Mouse (Mus musculus) brown adipose tissue, adult 24 weeks (tissue): ENCODE data around the gene Dus2. TPM values are rescaled to one million over a fixed set of nuclear protein-coding genes. Genes with fewer than 3 reads are reported as not detected.

ENCODE experiments used
- H3K27ac ChIP-seq: fragments of 200-500 bp; replicated peaks from 2 replicates; pipeline ENCODE4 v1.5.1; 2012; ENCODE audit warnings: low read depth, mild to moderate bottlenecking, low read length
- H3K4me1 ChIP-seq: fragments of 200-500 bp; 2 replicates; pipeline ENCODE4 v1.6.1; 2012; ENCODE audit warnings: low read length, mixed read lengths; ENCODE audit not compliant: control insufficient read depth, insufficient read depth, insufficient read length
- H3K4me3 ChIP-seq: fragments of 200-500 bp; 2 replicates; pipeline ENCODE4 v1.5.1; 2012; ENCODE audit warnings: low read depth, mild to moderate bottlenecking, low read length, moderate library complexity; ENCODE audit not compliant: insufficient read depth
- polyA plus RNA-seq: library from polyadenylated mRNA; stranded (reverse); fragments of >200 nt; gene quantifications from 2 replicates; pipeline ENCODE4 v1.2.4, GENCODE M21; 2012; ENCODE audit not compliant: missing spikeins, insufficient read depth, insufficient read length

The Dus2 gene
- polyA plus RNA-seq, 1 experiment: 12.8 TPM

- no peak overlapping the region for H3K4me3 ChIP-seq
Observed at GRCm38 (mm10) chr8:106066721-106067120, 75.6 kb downstream of the Dus2 start.

GRCm38 (mm10) chr8:106069565-106069964 lies 78.4 kb downstream of the Dus2 start:
- no peak overlapping the region for H3K27ac ChIP-seq
- peaks cover 2% of the 10 kb centered on the region; the same call in 1 of the 2 replicates for H3K4me1 ChIP-seq
- H3K4me3 ChIP-seq: no peak overlapping the region

More at GRCm38 (mm10) chr8:106066721-106067120, 75.6 kb downstream of the Dus2 start:
- no peak overlapping the region for H3K27ac ChIP-seq
- peaks cover 6% of the 10 kb centered on the region for H3K4me1 ChIP-seq

GRCm38 (mm10) chr8:106072113-106072512 lies 81.0 kb downstream of the Dus2 start:
- Histone ChIP-seq H3K4me3 (no peak overlapping the region), H3K4me1 (peaks cover 9% of the 10 kb centered on the region), H3K27ac (no peak overlapping the region)

GRCm38 (mm10) chr8:106074236-106074635 lies 83.1 kb downstream of the Dus2 start:
- Histone ChIP-seq H3K4me3 (no peak overlapping the region), H3K27ac (no peak overlapping the region), H3K4me1 (peaks cover 9% of the 10 kb centered on the region)

- no peak overlapping the region for H3K27ac ChIP-seq
- H3K4me3 ChIP-seq: no peak overlapping the region
- H3K4me1 ChIP-seq: peaks cover 9% of the 10 kb centered on the region
Observed at GRCm38 (mm10) chr8:106074659-106075058, 83.5 kb downstream of the Dus2 start.

- H3K27ac ChIP-seq: no peak overlapping the region
- H3K4me3 ChIP-seq: no peak overlapping the region
- peaks cover 8% of the 10 kb centered on the region for H3K4me1 ChIP-seq
Observed at GRCm38 (mm10) chr8:106075161-106075862, 84.2 kb downstream of the Dus2 start.

GRCm38 (mm10) chr8:106075863-106076174 lies 84.7 kb downstream of the Dus2 start:
- Histone ChIP-seq H3K4me3 (no peak overlapping the region), H3K27ac (no peak overlapping the region), H3K4me1 (peaks cover 6% of the 10 kb centered on the region)

GRCm38 (mm10) chr8:106076612-106077011 lies 85.5 kb downstream of the Dus2 start:
- H3K27ac ChIP-seq: no peak overlapping the region
- H3K4me1 ChIP-seq: peaks cover 6% of the 10 kb centered on the region
- no peak overlapping the region for H3K4me3 ChIP-seq

- peaks cover 6% of the 10 kb centered on the region for H3K4me1 ChIP-seq
- no peak overlapping the region for H3K27ac ChIP-seq
Observed at GRCm38 (mm10) chr8:106077452-106078067, 86.4 kb downstream of the Dus2 start.

GRCm38 (mm10) chr8:106102321-106102720 lies 111.2 kb downstream of the Dus2 start:
- no peak overlapping the region for H3K27ac ChIP-seq
- no peak overlapping the region for H3K4me3 ChIP-seq
- no peaks in the 10 kb centered on the region for H3K4me1 ChIP-seq

More at GRCm38 (mm10) chr8:106077452-106078067, 86.4 kb downstream of the Dus2 start:
- H3K4me3 ChIP-seq: no peak overlapping the region

Other genes starting within 250 kb of the Dus2 start
- 4.0 and 4.1 TPM in 2 replicates for gene Gfod2, start 232.7 kb upstream of the Dus2 start, polyA plus RNA-seq
- gene Ranbp10, start 164.0 kb upstream of the Dus2 start, polyA plus RNA-seq: 7.5 and 7.6 TPM in 2 replicates
- not detected in 2 replicates for gene Tsnaxip1, start 163.6 kb upstream of the Dus2 start, polyA plus RNA-seq
- 1.4 and 3.5 TPM in 2 replicates for gene Cenpt, start 138.1 kb upstream of the Dus2 start, polyA plus RNA-seq
- gene Thap11, start 136.2 kb upstream of the Dus2 start, polyA plus RNA-seq: 9.3 and 15.4 TPM in 2 replicates
- gene Nutf2, start 130.8 kb upstream of the Dus2 start, polyA plus RNA-seq: 5.0 TPM in 1 of 2 replicates, not detected in the other
- gene Edc4, start 110.5 kb upstream of the Dus2 start, polyA plus RNA-seq: 6.2 and 8.6 TPM in 2 replicates
- gene Nrn1l, start 97.8 kb upstream of the Dus2 start, polyA plus RNA-seq: not detected in 2 replicates
- gene Pskh1, start 90.9 kb upstream of the Dus2 start, polyA plus RNA-seq: 15.8 and 18.0 TPM in 2 replicates
- gene Ctrl, start 57.5 kb upstream of the Dus2 start, polyA plus RNA-seq: not detected in 2 replicates
- gene Psmb10, start 52.9 kb upstream of the Dus2 start, polyA plus RNA-seq: 50.1 and 59.6 TPM in 2 replicates
- gene Lcat, start 48.0 kb upstream of the Dus2 start, polyA plus RNA-seq: not detected in 2 replicates
- gene Slc12a4, start 25.2 kb upstream of the Dus2 start, polyA plus RNA-seq: 5.8 and 11.4 TPM in 2 replicates
- gene Dpep3, start 11.9 kb upstream of the Dus2 start, polyA plus RNA-seq: not detected in 2 replicates
- gene Dpep2nb, start 14.6 kb downstream of the Dus2 start, polyA plus RNA-seq: not detected in 2 replicates
- gene Ddx28, start 20.5 kb downstream of the Dus2 start, polyA plus RNA-seq: 7.1 TPM in 2 replicates
- 17.4 and 28.2 TPM in 2 replicates for gene Nfatc3, start 67.5 kb downstream of the Dus2 start, polyA plus RNA-seq
- 0.63 and 1.5 TPM in 2 replicates for gene Esrp2, start 145.6 kb downstream of the Dus2 start, polyA plus RNA-seq
- 7.8 and 13.4 TPM in 2 replicates for gene Pla2g15, start 159.1 kb downstream of the Dus2 start, polyA plus RNA-seq
- gene Slc7a6, start 177.5 kb downstream of the Dus2 start, polyA plus RNA-seq: 24.6 and 40.2 TPM in 2 replicates
- 13.1 and 15.2 TPM in 2 replicates for gene Slc7a6os, start 219.6 kb downstream of the Dus2 start, polyA plus RNA-seq
- gene Prmt7, start 219.6 kb downstream of the Dus2 start, polyA plus RNA-seq: 8.0 and 16.7 TPM in 2 replicates